Mouse (Mus musculus): ENCODE data around the gene 4930562C15Rik. TPM values are rescaled to one million over a fixed set of nuclear protein-coding genes. Genes with fewer than 3 reads are reported as not detected.

4930562C15Rik gene
- polyA plus RNA-seq, 1 experiment from 2014 or later: 2.2 TPM

- Histone ChIP-seq H3K4me3 (ENCODE audit: low read depth, low read length) (no peak overlapping the region), H3K9me3 (ENCODE audit: low read length) (no peaks in the 10 kb centered on the region), H3K9ac (replicated peaks; ENCODE audit: low read depth) (no peak overlapping the region), H3K36me3 (ENCODE audit: insufficient read depth, low read length) (no peaks in the 10 kb centered on the region), H3K4me2 (replicated peaks; ENCODE audit: low read depth, low read length) (no peak overlapping the region), H3K27me3 (replicated peaks; ENCODE audit: insufficient read depth, low read length) (no peaks in the 10 kb centered on the region), H3K4me1 (ENCODE audit: insufficient read depth, low read depth, low read length) (0 out of 2 replicates have a peak, but pooled peaks cover 3% of the 10 kb centered on the region), H3K27ac (ENCODE audit: low read length) (no peak overlapping the region)
- no peak for ATAC-seq
- TF ChIP-seq CTCF (IDR thresholded peaks at IDR 0.05) (no peak), EP300 (IDR thresholded peaks at IDR 0.05) (no peak)
- no peak for DNase-seq (ENCODE audit: low spot score)
- 56% methylated on average over 6 of the region's 6 CpGs for WGBS
These were observed 68.4 kb downstream of the 4930562C15Rik start for GRCm38 (mm10) chr16:4903491-4904102.

GRCm38 (mm10) chr16:4904878-4905277 is 69.7 kb downstream of the 4930562C15Rik start:
- WGBS: 78% methylated on average over 3 of the region's 3 CpGs
- H3K4me2 ChIP-seq (replicated peaks; ENCODE audit: low read depth, low read length): no peak overlapping the region
- DNase-seq (ENCODE audit: low spot score) (no peak), ATAC-seq (peak; percentile 8; the same call in 1 of the 2 replicates)
- no peaks in the 10 kb centered on the region for H3K9me3 ChIP-seq (ENCODE audit: low read length)
- 0 out of 2 replicates have a peak, but pooled peaks cover 3% of the 10 kb centered on the region for H3K4me1 ChIP-seq (ENCODE audit: insufficient read depth, low read depth, low read length)
- H3K27ac ChIP-seq (ENCODE audit: low read length): peak overlapping the region; percentile 22
- H3K36me3 ChIP-seq (ENCODE audit: insufficient read depth, low read length): no peaks in the 10 kb centered on the region
- no peak overlapping the region for H3K4me3 ChIP-seq (ENCODE audit: low read depth, low read length)
- TF ChIP-seq EP300 (IDR thresholded peaks at IDR 0.05) (no peak), CTCF (IDR thresholded peaks at IDR 0.05) (no peak)
- H3K9ac ChIP-seq (replicated peaks; ENCODE audit: low read depth): no peak overlapping the region
- no peaks in the 10 kb centered on the region for H3K27me3 ChIP-seq (replicated peaks; ENCODE audit: insufficient read depth, low read length)

- H3K9me3 ChIP-seq (ENCODE audit: low read length): no peaks in the 10 kb centered on the region
- peak; percentile 60 for DNase-seq (ENCODE audit: low spot score)
- no peak overlapping the region for H3K4me3 ChIP-seq (ENCODE audit: low read depth, low read length)
- ATAC-seq: peak; percentile 22
- peak overlapping the region; percentile 22 for H3K27ac ChIP-seq (ENCODE audit: low read length)
- no peaks in the 10 kb centered on the region for H3K27me3 ChIP-seq (replicated peaks; ENCODE audit: insufficient read depth, low read length)
- H3K9ac ChIP-seq (replicated peaks; ENCODE audit: low read depth): no peak overlapping the region
- 29% methylated on average over 1 of the region's 1 CpGs for WGBS
- 0 out of 2 replicates have a peak, but pooled peaks cover 3% of the 10 kb centered on the region for H3K36me3 ChIP-seq (ENCODE audit: insufficient read depth, low read length)
- 0 out of 2 replicates have a peak, but pooled peaks cover 3% of the 10 kb centered on the region for H3K4me1 ChIP-seq (ENCODE audit: insufficient read depth, low read depth, low read length)
- TF ChIP-seq EP300 (IDR thresholded peaks at IDR 0.05): no peak
- TF ChIP-seq CTCF (IDR thresholded peaks at IDR 0.05): no peak
- H3K4me2 ChIP-seq (replicated peaks; ENCODE audit: low read depth, low read length): no peak overlapping the region
These were observed 70.4 kb downstream of the 4930562C15Rik start for GRCm38 (mm10) chr16:4905591-4905990.

- DNase-seq (ENCODE audit: low spot score) (no peak), ATAC-seq (peak; percentile 8; the same call in 1 of the 2 replicates)
- Histone ChIP-seq H3K4me2 (replicated peaks; ENCODE audit: low read depth, low read length) (no peak overlapping the region), H3K4me1 (ENCODE audit: insufficient read depth, low read depth, low read length) (0 out of 2 replicates have a peak, but pooled peaks cover 3% of the 10 kb centered on the region), H3K9me3 (ENCODE audit: low read length) (no peaks in the 10 kb centered on the region), H3K27me3 (replicated peaks; ENCODE audit: insufficient read depth, low read length) (no peaks in the 10 kb centered on the region), H3K27ac (ENCODE audit: low read length) (no peak overlapping the region), H3K4me3 (ENCODE audit: low read depth, low read length) (no peak overlapping the region), H3K36me3 (ENCODE audit: insufficient read depth, low read length) (peaks cover 12% of the 10 kb centered on the region), H3K9ac (replicated peaks; ENCODE audit: low read depth) (no peak overlapping the region)
- TF ChIP-seq EP300 (IDR thresholded peaks at IDR 0.05): no peak
- no peak for TF ChIP-seq CTCF (IDR thresholded peaks at IDR 0.05)
These were observed 71.3 kb downstream of the 4930562C15Rik start for GRCm38 (mm10) chr16:4906559-4906958.

GRCm38 (mm10) chr16:4907386-4907785 is 72.2 kb downstream of the 4930562C15Rik start:
- Histone ChIP-seq H3K4me2 (replicated peaks; ENCODE audit: low read depth, low read length) (no peak overlapping the region), H3K9me3 (ENCODE audit: low read length) (no peaks in the 10 kb centered on the region), H3K36me3 (ENCODE audit: insufficient read depth, low read length) (peaks cover 16% of the 10 kb centered on the region), H3K27ac (ENCODE audit: low read length) (no peak overlapping the region; the same call in 1 of the 2 replicates), H3K9ac (replicated peaks; ENCODE audit: low read depth) (no peak overlapping the region), H3K4me3 (ENCODE audit: low read depth, low read length) (no peak overlapping the region), H3K27me3 (replicated peaks; ENCODE audit: insufficient read depth, low read length) (no peaks in the 10 kb centered on the region), H3K4me1 (ENCODE audit: insufficient read depth, low read depth, low read length) (0 out of 2 replicates have a peak, but pooled peaks cover 4% of the 10 kb centered on the region)
- ATAC-seq: 0 out of 2 replicates have a peak, but pooled peaks have one; percentile 6
- TF ChIP-seq EP300 (IDR thresholded peaks at IDR 0.05) (no peak), CTCF (IDR thresholded peaks at IDR 0.05) (no peak)
- 46% methylated on average over 2 of the region's 2 CpGs for WGBS
- DNase-seq (ENCODE audit: low spot score): no peak

- Histone ChIP-seq H3K4me3 (ENCODE audit: low read depth, low read length) (no peak overlapping the region), H3K4me2 (replicated peaks; ENCODE audit: low read depth, low read length) (no peak overlapping the region), H3K27me3 (replicated peaks; ENCODE audit: insufficient read depth, low read length) (no peaks in the 10 kb centered on the region), H3K36me3 (ENCODE audit: insufficient read depth, low read length) (peaks cover 16% of the 10 kb centered on the region), H3K9me3 (ENCODE audit: low read length) (no peaks in the 10 kb centered on the region), H3K27ac (ENCODE audit: low read length) (0 out of 2 replicates have a peak overlapping the region, but pooled peaks have one; percentile 14), H3K4me1 (ENCODE audit: insufficient read depth, low read depth, low read length) (0 out of 2 replicates have a peak, but pooled peaks cover 9% of the 10 kb centered on the region), H3K9ac (replicated peaks; ENCODE audit: low read depth) (no peak overlapping the region)
- 51% methylated on average over 5 of the region's 5 CpGs for WGBS
- peak; percentile 40; the same call in 1 of the 2 replicates for ATAC-seq
- DNase-seq (ENCODE audit: low spot score): peak; percentile 57
- TF ChIP-seq CTCF (IDR thresholded peaks at IDR 0.05): no peak
- TF ChIP-seq EP300 (IDR thresholded peaks at IDR 0.05): no peak
These were observed 72.8 kb downstream of the 4930562C15Rik start for GRCm38 (mm10) chr16:4907972-4908371.

Data from lung, postnatal 0 days (tissue).